Mouse (Mus musculus): ENCODE measurements around the gene Slc35e4. TPM values are rescaled to one million over a fixed set of nuclear protein-coding genes. Genes with fewer than 3 reads are reported as not detected.
"Not testable (repeated sequence)": the region's sequence is repeated elsewhere in the genome, so short reads cannot be mapped to it uniquely, and the experiment has no call there.

Gene Slc35e4
- polyA plus RNA-seq, 1 experiment = 69.6 TPM

- TF ChIP-seq POLR2AphosphoS2 (IDR thresholded peaks at IDR 0.05; ENCODE audit: insufficient read length, low read depth) (no peak), MYOD1 (IDR thresholded peaks at IDR 0.05; ENCODE audit: control insufficient read depth in 1 of 3, insufficient read length in 2 of 3, low read depth in 2 of 3) (no peak), MYOG (IDR thresholded peaks at IDR 0.05; ENCODE audit: control insufficient read depth in 1 of 3, insufficient read depth in 1 of 3, insufficient read length in 2 of 3, low read depth in 2 of 3) (no peak), USF1 (IDR thresholded peaks at IDR 0.05; ENCODE audit: low read depth) (no peak), CEBPB (IDR thresholded peaks at IDR 0.05; ENCODE audit: insufficient read depth, poor library complexity, severe bottlenecking) (no peak), TCF12 (IDR thresholded peaks at IDR 0.05; ENCODE audit: insufficient read depth, poor library complexity, severe bottlenecking) (no peak), E2F4 (IDR thresholded peaks at IDR 0.05; ENCODE audit: insufficient read depth) (no peak), REST (IDR thresholded peaks at IDR 0.05; ENCODE audit: insufficient read depth, insufficient read length) (no peak), TCF3 (IDR thresholded peaks at IDR 0.05; ENCODE audit: insufficient read length, low read depth) (no peak), POLR2A (IDR thresholded peaks at IDR 0.05; ENCODE audit: insufficient read length, low read depth) (no peak), SRF (IDR thresholded peaks at IDR 0.05; ENCODE audit: control insufficient read depth, insufficient read length, low read depth) (no peak), MAX (IDR thresholded peaks at IDR 0.05; ENCODE audit: low read depth) (no peak)
- no peak overlapping the region for H3K4me2 ChIP-seq (ENCODE audit: low read depth)
- H3K4me3 ChIP-seq = no peak overlapping the region
- peaks cover 7% of the 10 kb centered on the region for H3K27me3 ChIP-seq (ENCODE audit: control insufficient read depth, insufficient read depth, insufficient read length)
- no peaks in the 10 kb centered on the region for H3K36me3 ChIP-seq (ENCODE audit: control insufficient read depth, insufficient read depth)
- peaks cover 22% of the 10 kb centered on the region for H3K79me2 ChIP-seq (ENCODE audit: control insufficient read depth, insufficient read depth)
- no peak overlapping the region for H3ac ChIP-seq (ENCODE audit: control insufficient read depth, insufficient read length)
These were observed 46.4 kb upstream of the Slc35e4 start for GRCm38 (mm10) chr11:3960901-3961300.

- not testable (repeated sequence) for H3K36me3 ChIP-seq (ENCODE audit: control insufficient read depth, insufficient read depth); H3K79me2 ChIP-seq (ENCODE audit: control insufficient read depth, insufficient read depth); H3K4me3 ChIP-seq; H3ac ChIP-seq (ENCODE audit: control insufficient read depth, insufficient read length); H3K4me2 ChIP-seq (ENCODE audit: low read depth)
- peaks cover 11% of the 10 kb centered on the region for H3K27me3 ChIP-seq (ENCODE audit: control insufficient read depth, insufficient read depth, insufficient read length)
These were observed 40.9 kb upstream of the Slc35e4 start for GRCm38 (mm10) chr11:3955371-3955770.

GRCm38 (mm10) chr11:3954876-3955275 is 40.4 kb upstream of the Slc35e4 start:
- not testable (repeated sequence) for H3K36me3 ChIP-seq (ENCODE audit: control insufficient read depth, insufficient read depth); H3K4me2 ChIP-seq (ENCODE audit: low read depth); H3K4me3 ChIP-seq; H3ac ChIP-seq (ENCODE audit: control insufficient read depth, insufficient read length); H3K79me2 ChIP-seq (ENCODE audit: control insufficient read depth, insufficient read depth)
- H3K27me3 ChIP-seq (ENCODE audit: control insufficient read depth, insufficient read depth, insufficient read length) = peaks cover 11% of the 10 kb centered on the region

GRCm38 (mm10) chr11:3946386-3946785 is 31.9 kb upstream of the Slc35e4 start:
- no peak overlapping the region for H3K4me3 ChIP-seq
- H3K4me2 ChIP-seq (ENCODE audit: low read depth) = no peak overlapping the region
- H3K79me2 ChIP-seq (ENCODE audit: control insufficient read depth, insufficient read depth) = no peaks in the 10 kb centered on the region
- peaks cover 13% of the 10 kb centered on the region for H3K27me3 ChIP-seq (ENCODE audit: control insufficient read depth, insufficient read depth, insufficient read length)
- H3ac ChIP-seq (ENCODE audit: control insufficient read depth, insufficient read length) = no peak overlapping the region
- H3K36me3 ChIP-seq (ENCODE audit: control insufficient read depth, insufficient read depth) = no peaks in the 10 kb centered on the region
- TF ChIP-seq TCF12 (IDR thresholded peaks at IDR 0.05; ENCODE audit: insufficient read depth, poor library complexity, severe bottlenecking) = no peak
- no peak for TF ChIP-seq MYOG (IDR thresholded peaks at IDR 0.05; ENCODE audit: control insufficient read depth in 1 of 3, insufficient read depth in 1 of 3, insufficient read length in 2 of 3, low read depth in 2 of 3)
- no peak for TF ChIP-seq POLR2AphosphoS2 (IDR thresholded peaks at IDR 0.05; ENCODE audit: insufficient read length, low read depth)
- no peak for TF ChIP-seq E2F4 (IDR thresholded peaks at IDR 0.05; ENCODE audit: insufficient read depth)
- TF ChIP-seq CEBPB (IDR thresholded peaks at IDR 0.05; ENCODE audit: insufficient read depth, poor library complexity, severe bottlenecking) = no peak
- no peak for TF ChIP-seq MAX (IDR thresholded peaks at IDR 0.05; ENCODE audit: low read depth)
- no peak for TF ChIP-seq MYOD1 (IDR thresholded peaks at IDR 0.05; ENCODE audit: control insufficient read depth in 1 of 3, insufficient read length in 2 of 3, low read depth in 2 of 3)
- no peak for TF ChIP-seq SRF (IDR thresholded peaks at IDR 0.05; ENCODE audit: control insufficient read depth, insufficient read length, low read depth)
- no peak for TF ChIP-seq POLR2A (IDR thresholded peaks at IDR 0.05; ENCODE audit: insufficient read length, low read depth)
- TF ChIP-seq USF1 (IDR thresholded peaks at IDR 0.05; ENCODE audit: low read depth) = no peak
- TF ChIP-seq TCF3 (IDR thresholded peaks at IDR 0.05; ENCODE audit: insufficient read length, low read depth) = no peak

- Histone ChIP-seq H3K79me2 (ENCODE audit: control insufficient read depth, insufficient read depth) (no peaks in the 10 kb centered on the region), H3ac (ENCODE audit: control insufficient read depth, insufficient read length) (no peak overlapping the region), H3K36me3 (ENCODE audit: control insufficient read depth, insufficient read depth) (no peaks in the 10 kb centered on the region), H3K4me2 (ENCODE audit: low read depth) (no peak overlapping the region), H3K27me3 (ENCODE audit: control insufficient read depth, insufficient read depth, insufficient read length) (peaks cover 44% of the 10 kb centered on the region), H3K4me3 (no peak overlapping the region)
- TF ChIP-seq USF1 (IDR thresholded peaks at IDR 0.05; ENCODE audit: low read depth) (no peak), POLR2AphosphoS2 (IDR thresholded peaks at IDR 0.05; ENCODE audit: insufficient read length, low read depth) (no peak), POLR2A (IDR thresholded peaks at IDR 0.05; ENCODE audit: insufficient read length, low read depth) (no peak), SRF (IDR thresholded peaks at IDR 0.05; ENCODE audit: control insufficient read depth, insufficient read length, low read depth) (no peak), MYOD1 (IDR thresholded peaks at IDR 0.05; ENCODE audit: control insufficient read depth in 1 of 3, insufficient read length in 2 of 3, low read depth in 2 of 3) (no peak), MYOG (IDR thresholded peaks at IDR 0.05; ENCODE audit: control insufficient read depth in 1 of 3, insufficient read depth in 1 of 3, insufficient read length in 2 of 3, low read depth in 2 of 3) (no peak), TCF12 (IDR thresholded peaks at IDR 0.05; ENCODE audit: insufficient read depth, poor library complexity, severe bottlenecking) (no peak), TCF3 (IDR thresholded peaks at IDR 0.05; ENCODE audit: insufficient read length, low read depth) (no peak), CEBPB (IDR thresholded peaks at IDR 0.05; ENCODE audit: insufficient read depth, poor library complexity, severe bottlenecking) (no peak), REST (IDR thresholded peaks at IDR 0.05; ENCODE audit: insufficient read depth, insufficient read length) (no peak), MAX (IDR thresholded peaks at IDR 0.05; ENCODE audit: low read depth) (no peak), E2F4 (IDR thresholded peaks at IDR 0.05; ENCODE audit: insufficient read depth) (no peak)
These were observed 26.9 kb upstream of the Slc35e4 start for GRCm38 (mm10) chr11:3941371-3941770.

All from myocyte (in vitro differentiated cells).